Mouse (Mus musculus) intestine, embryonic 16.5 days (tissue): ENCODE measurements around the gene Gm11634. TPM values are rescaled to one million over a fixed set of nuclear protein-coding genes. Genes with fewer than 3 reads are reported as not detected.
"Not testable (repeated sequence)": the region's sequence is repeated elsewhere in the genome, so short reads cannot be mapped to it uniquely, and the experiment has no call there.

Experiments used
- ATAC-seq: fragments of 200-750 bp; cut with Nextera tagmentation; 2 replicates; pipeline ENCODE4 v1.8.0; 2017; ENCODE audit warnings: moderate TSS enrichment, moderate library complexity
- H3K27ac ChIP-seq: fragments of 300-500 bp; sonication (generic); 2 replicates; pipeline ENCODE4 v1.5.1; 2014; ENCODE audit warnings: mild to moderate bottlenecking, low read length
- H3K27me3 ChIP-seq: fragments of 300-500 bp; sonication (generic); replicated peaks from 2 replicates; pipeline ENCODE4 v1.6.1; 2014; ENCODE audit warnings: low read length, control low read depth, mixed read lengths; ENCODE audit not compliant: control insufficient read depth, insufficient read depth
- H3K36me3 ChIP-seq: fragments of 300-500 bp; sonication (generic); 2 replicates; pipeline ENCODE4 v1.6.1; 2014; ENCODE audit warnings: low read length, control low read depth; ENCODE audit not compliant: control insufficient read depth, insufficient read depth
- H3K4me1 ChIP-seq: fragments of 300-500 bp; sonication (generic); 2 replicates; pipeline ENCODE4 v1.6.1; 2014; ENCODE audit warnings: low read length, control low read depth, mixed read lengths; ENCODE audit not compliant: control insufficient read depth, insufficient read depth
- H3K4me2 ChIP-seq: fragments of 300-500 bp; sonication (generic); 2 replicates; pipeline ENCODE4 v1.6.1; 2014; ENCODE audit warnings: low read depth, low read length, control low read depth
- H3K4me3 ChIP-seq: fragments of 300-500 bp; sonication (generic); 2 replicates; pipeline ENCODE4 v1.5.1; 2014; ENCODE audit warnings: mild to moderate bottlenecking, low read length
- H3K9ac ChIP-seq: fragments of 300-500 bp; sonication (generic); 2 replicates; pipeline ENCODE4 v1.6.1; 2014; ENCODE audit warnings: low read depth, low read length
- H3K9me3 ChIP-seq: fragments of 300-500 bp; sonication (generic); 2 replicates; pipeline ENCODE4 v1.6.1; 2016; ENCODE audit warnings: low read length, control low read depth; ENCODE audit not compliant: control insufficient read depth
- WGBS: fragments of 180-500 bp; shearing (Covaris S2); extraction: QIAGEN DNeasy Blood & Tissue Kit; methylation state at CpG from one replicate; pipeline ENCODE4 v1.1.7; 2014; 5-methylcytosine and 5-hydroxymethylcytosine counted together
- polyA plus RNA-seq: library from polyadenylated mRNA; unstranded; fragments of >200 nt; fragmentation: Nextera tagmentation; extraction: Ambion mirVana; gene quantifications from 2 replicates; pipeline ENCODE4 v1.2.1, GENCODE M21; 2015

Gm11634 gene
- polyA plus RNA-seq, 1 experiment from 2014 or later = not detected

GRCm38 (mm10) chr11:101618596-101618995, 19.5 kb upstream of the Gm11634 start:
- Histone ChIP-seq H3K36me3 (no peaks in the 10 kb centered on the region), H3K9ac (no peak overlapping the region), H3K27ac (no peak overlapping the region), H3K4me3 (no peak overlapping the region), H3K9me3 (no peaks in the 10 kb centered on the region; the same call in 1 of the 2 replicates), H3K4me1 (no peaks in the 10 kb centered on the region), H3K27me3 (no peaks in the 10 kb centered on the region), H3K4me2 (no peak overlapping the region)
- 74% methylated on average over 3 of the region's 3 CpGs for WGBS
- ATAC-seq = no peak

- no peaks in the 10 kb centered on the region for H3K27me3 ChIP-seq
- H3K36me3 ChIP-seq = no peaks in the 10 kb centered on the region
- 10% methylated on average over 8 of the region's 8 CpGs for WGBS
- no peaks in the 10 kb centered on the region for H3K9me3 ChIP-seq
- peak; percentile 72 for ATAC-seq
- H3K4me2 ChIP-seq = no peak overlapping the region
- H3K4me3 ChIP-seq = no peak overlapping the region
- H3K4me1 ChIP-seq = no peaks in the 10 kb centered on the region
- H3K9ac ChIP-seq = no peak overlapping the region
- H3K27ac ChIP-seq = no peak overlapping the region
Measured at GRCm38 (mm10) chr11:101617849-101618248, 18.8 kb upstream of the Gm11634 start.

- Histone ChIP-seq H3K27ac (no peak overlapping the region), H3K27me3 (no peaks in the 10 kb centered on the region), H3K36me3 (no peaks in the 10 kb centered on the region), H3K9me3 (no peaks in the 10 kb centered on the region), H3K4me2 (no peak overlapping the region), H3K9ac (no peak overlapping the region), H3K4me1 (no peaks in the 10 kb centered on the region), H3K4me3 (no peak overlapping the region)
- WGBS = 24% methylated on average over 18 of the region's 18 CpGs
- no peak for ATAC-seq
Measured at GRCm38 (mm10) chr11:101616948-101617767, 18.1 kb upstream of the Gm11634 start.

GRCm38 (mm10) chr11:101616104-101616503, 17.0 kb upstream of the Gm11634 start:
- Histone ChIP-seq H3K4me3 (no peak overlapping the region), H3K9me3 (no peaks in the 10 kb centered on the region), H3K36me3 (no peaks in the 10 kb centered on the region), H3K4me1 (no peaks in the 10 kb centered on the region), H3K27me3 (no peaks in the 10 kb centered on the region), H3K4me2 (no peak overlapping the region), H3K9ac (no peak overlapping the region), H3K27ac (no peak overlapping the region)
- no peak for ATAC-seq
- WGBS = 85% methylated on average over 8 of the region's 8 CpGs

GRCm38 (mm10) chr11:101615380-101615779, 16.3 kb upstream of the Gm11634 start:
- Histone ChIP-seq H3K9ac (no peak overlapping the region), H3K4me2 (no peak overlapping the region), H3K27me3 (no peaks in the 10 kb centered on the region), H3K4me3 (no peak overlapping the region), H3K27ac (no peak overlapping the region), H3K9me3 (no peaks in the 10 kb centered on the region), H3K4me1 (peaks cover 5% of the 10 kb centered on the region), H3K36me3 (no peaks in the 10 kb centered on the region)
- no peak for ATAC-seq
- WGBS = 73% methylated on average over 6 of the region's 6 CpGs

GRCm38 (mm10) chr11:101614116-101614515, 15.1 kb upstream of the Gm11634 start:
- Histone ChIP-seq H3K4me3 (no peak overlapping the region), H3K9me3 (no peaks in the 10 kb centered on the region), H3K36me3 (no peaks in the 10 kb centered on the region), H3K4me1 (peaks cover 7% of the 10 kb centered on the region), H3K9ac (no peak overlapping the region), H3K27me3 (no peaks in the 10 kb centered on the region), H3K4me2 (no peak overlapping the region), H3K27ac (no peak overlapping the region)
- no peak for ATAC-seq
- WGBS = 76% methylated on average over 4 of the region's 4 CpGs

GRCm38 (mm10) chr11:101613596-101613995, 14.5 kb upstream of the Gm11634 start:
- ATAC-seq = no peak
- H3K4me1 ChIP-seq = peaks cover 7% of the 10 kb centered on the region
- H3K27ac ChIP-seq = no peak overlapping the region
- H3K27me3 ChIP-seq = no peaks in the 10 kb centered on the region
- no peaks in the 10 kb centered on the region for H3K9me3 ChIP-seq
- H3K9ac ChIP-seq = no peak overlapping the region
- H3K4me3 ChIP-seq = no peak overlapping the region
- no peaks in the 10 kb centered on the region for H3K36me3 ChIP-seq
- no peak overlapping the region for H3K4me2 ChIP-seq
- 77% methylated on average over 6 of the region's 6 CpGs for WGBS

GRCm38 (mm10) chr11:101610445-101610844, 11.4 kb upstream of the Gm11634 start:
- no peak for ATAC-seq
- Histone ChIP-seq H3K4me2 (peak overlapping the region; percentile 10; the same call in 1 of the 2 replicates), H3K4me3 (no peak overlapping the region), H3K36me3 (no peaks in the 10 kb centered on the region), H3K9ac (no peak overlapping the region), H3K27ac (no peak overlapping the region), H3K4me1 (peaks cover 7% of the 10 kb centered on the region), H3K27me3 (no peaks in the 10 kb centered on the region), H3K9me3 (no peaks in the 10 kb centered on the region)
- 18% methylated on average over 11 of the region's 11 CpGs for WGBS

GRCm38 (mm10) chr11:101607134-101607533, 8.1 kb upstream of the Gm11634 start:
- not testable (repeated sequence) for ATAC-seq, H3K9ac ChIP-seq, H3K4me3 ChIP-seq, H3K9me3 ChIP-seq, H3K36me3 ChIP-seq, H3K4me1 ChIP-seq, H3K27me3 ChIP-seq, H3K27ac ChIP-seq, H3K4me2 ChIP-seq
- 86% methylated on average over 4 of the region's 4 CpGs for WGBS
